Mouse (Mus musculus) thymus, postnatal 0 days (tissue): ENCODE measurements around the gene Gm21293. TPM values are rescaled to one million over a fixed set of nuclear protein-coding genes. Genes with fewer than 3 reads are reported as not detected.
"Not testable (repeated sequence)": the region's sequence is repeated elsewhere in the genome, so short reads cannot be mapped to it uniquely, and the experiment has no call there.

Experiments used
- DNase-seq: peaks from one replicate; pipeline ENCODE4 v3.0.0-alpha.2; 2015; ENCODE audit warnings: low spot score
- polyA plus RNA-seq: library from polyadenylated mRNA; unstranded; fragments of >200 nt; fragmentation: Nextera tagmentation; extraction: Ambion mirVana; gene quantifications from 2 replicates; pipeline ENCODE4 v1.2.1, GENCODE M21; 2015

Gene Gm21293
- polyA plus RNA-seq = not detected in 2 replicates

DNA sequence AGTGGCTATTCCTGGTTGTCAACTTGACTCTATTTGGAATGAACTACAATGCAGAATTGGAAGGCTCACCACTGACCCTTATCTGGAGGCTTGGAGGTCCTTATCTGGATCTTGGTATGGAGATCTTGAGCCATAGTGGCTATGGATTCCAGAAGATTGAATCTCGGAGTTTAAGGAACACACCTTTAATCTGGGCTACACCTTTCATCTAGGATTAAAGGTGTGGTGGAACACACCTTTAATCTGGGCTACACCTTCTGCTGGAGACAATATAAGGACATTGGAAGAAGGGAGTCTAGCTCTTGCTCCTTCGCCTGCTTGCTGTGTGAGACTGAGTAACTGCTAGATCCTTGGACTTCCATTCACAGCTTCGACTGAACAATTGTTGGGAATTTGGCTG is at the start of gene Gm21293:
Gm21293 (plus strand) TSS at position 301 of the 400 bp plus-strand sequence.
- DNase-seq = not testable (repeated sequence)

- DNase-seq = no peak
Measured at GRCm38 (mm10) chr10:104110044-104110443, 32.7 kb upstream of the Gm21293 start.

DNA sequence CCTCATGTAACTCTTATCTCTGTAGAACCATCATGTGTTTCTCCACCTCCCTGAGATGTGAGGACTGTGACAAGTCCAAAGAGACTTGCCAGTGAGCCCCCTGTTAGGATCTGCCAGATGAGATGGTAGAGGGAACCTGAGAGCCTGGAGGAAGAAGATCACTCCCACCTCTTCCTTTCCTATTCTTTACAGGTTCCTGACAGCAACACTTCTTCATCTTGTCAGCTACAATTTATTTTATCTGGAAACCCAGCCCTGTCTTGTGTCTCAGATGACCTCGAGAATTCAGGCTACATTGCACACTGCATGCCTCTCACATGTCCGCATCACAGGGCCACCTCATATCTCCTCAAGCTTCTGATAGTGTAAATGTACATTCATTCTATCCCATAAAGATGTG is 24.5 kb upstream of the Gm21293 start:
- no peak for DNase-seq

DNA sequence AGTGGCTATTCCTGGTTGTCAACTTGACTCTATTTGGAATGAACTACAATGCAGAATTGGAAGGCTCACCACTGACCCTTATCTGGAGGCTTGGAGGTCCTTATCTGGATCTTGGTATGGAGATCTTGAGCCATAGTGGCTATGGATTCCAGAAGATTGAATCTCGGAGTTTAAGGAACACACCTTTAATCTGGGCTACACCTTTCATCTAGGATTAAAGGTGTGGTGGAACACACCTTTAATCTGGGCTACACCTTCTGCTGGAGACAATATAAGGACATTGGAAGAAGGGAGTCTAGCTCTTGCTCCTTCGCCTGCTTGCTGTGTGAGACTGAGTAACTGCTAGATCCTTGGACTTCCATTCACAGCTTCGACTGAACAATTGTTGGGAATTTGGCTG is 8.4 kb downstream of the Gm21293 start, which contains the start of gene Gm6763:
Gm6763 (plus strand) TSS at position 301 of the 400 bp plus-strand sequence.
- not testable (repeated sequence) for DNase-seq

DNA sequence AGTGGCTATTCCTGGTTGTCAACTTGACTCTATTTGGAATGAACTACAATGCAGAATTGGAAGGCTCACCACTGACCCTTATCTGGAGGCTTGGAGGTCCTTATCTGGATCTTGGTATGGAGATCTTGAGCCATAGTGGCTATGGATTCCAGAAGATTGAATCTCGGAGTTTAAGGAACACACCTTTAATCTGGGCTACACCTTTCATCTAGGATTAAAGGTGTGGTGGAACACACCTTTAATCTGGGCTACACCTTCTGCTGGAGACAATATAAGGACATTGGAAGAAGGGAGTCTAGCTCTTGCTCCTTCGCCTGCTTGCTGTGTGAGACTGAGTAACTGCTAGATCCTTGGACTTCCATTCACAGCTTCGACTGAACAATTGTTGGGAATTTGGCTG is 16.9 kb downstream of the Gm21293 start, which contains the start of gene Gm8764:
Gm8764 (plus strand) TSS at position 301 of the 400 bp plus-strand sequence.
- DNase-seq = not testable (repeated sequence)

DNA sequence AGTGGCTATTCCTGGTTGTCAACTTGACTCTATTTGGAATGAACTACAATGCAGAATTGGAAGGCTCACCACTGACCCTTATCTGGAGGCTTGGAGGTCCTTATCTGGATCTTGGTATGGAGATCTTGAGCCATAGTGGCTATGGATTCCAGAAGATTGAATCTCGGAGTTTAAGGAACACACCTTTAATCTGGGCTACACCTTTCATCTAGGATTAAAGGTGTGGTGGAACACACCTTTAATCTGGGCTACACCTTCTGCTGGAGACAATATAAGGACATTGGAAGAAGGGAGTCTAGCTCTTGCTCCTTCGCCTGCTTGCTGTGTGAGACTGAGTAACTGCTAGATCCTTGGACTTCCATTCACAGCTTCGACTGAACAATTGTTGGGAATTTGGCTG is 25.4 kb downstream of the Gm21293 start, which contains the start of gene Gm21304:
Gm21304 (plus strand) TSS at position 301 of the 400 bp plus-strand sequence.
- DNase-seq = not testable (repeated sequence)

DNA sequence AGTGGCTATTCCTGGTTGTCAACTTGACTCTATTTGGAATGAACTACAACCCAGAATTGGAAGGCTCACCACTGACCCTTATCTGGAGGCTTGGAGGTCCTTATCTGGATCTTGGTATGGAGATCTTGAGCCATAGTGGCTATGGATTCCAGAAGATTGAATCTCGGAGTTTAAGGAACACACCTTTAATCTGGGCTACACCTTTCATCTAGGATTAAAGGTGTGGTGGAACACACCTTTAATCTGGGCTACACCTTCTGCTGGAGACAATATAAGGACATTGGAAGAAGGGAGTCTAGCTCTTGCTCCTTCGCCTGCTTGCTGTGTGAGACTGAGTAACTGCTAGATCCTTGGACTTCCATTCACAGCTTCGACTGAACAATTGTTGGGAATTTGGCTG is 33.9 kb downstream of the Gm21293 start, which contains the start of gene Gm21312:
Gm21312 (plus strand) TSS at position 301 of the 400 bp plus-strand sequence.
- DNase-seq = not testable (repeated sequence)

DNA sequence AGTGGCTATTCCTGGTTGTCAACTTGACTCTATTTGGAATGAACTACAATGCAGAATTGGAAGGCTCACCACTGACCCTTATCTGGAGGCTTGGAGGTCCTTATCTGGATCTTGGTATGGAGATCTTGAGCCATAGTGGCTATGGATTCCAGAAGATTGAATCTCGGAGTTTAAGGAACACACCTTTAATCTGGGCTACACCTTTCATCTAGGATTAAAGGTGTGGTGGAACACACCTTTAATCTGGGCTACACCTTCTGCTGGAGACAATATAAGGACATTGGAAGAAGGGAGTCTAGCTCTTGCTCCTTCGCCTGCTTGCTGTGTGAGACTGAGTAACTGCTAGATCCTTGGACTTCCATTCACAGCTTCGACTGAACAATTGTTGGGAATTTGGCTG is 42.4 kb downstream of the Gm21293 start, which contains the start of gene Gm20765:
Gm20765 (plus strand) TSS at position 301 of the 400 bp plus-strand sequence.
- not testable (repeated sequence) for DNase-seq

DNA sequence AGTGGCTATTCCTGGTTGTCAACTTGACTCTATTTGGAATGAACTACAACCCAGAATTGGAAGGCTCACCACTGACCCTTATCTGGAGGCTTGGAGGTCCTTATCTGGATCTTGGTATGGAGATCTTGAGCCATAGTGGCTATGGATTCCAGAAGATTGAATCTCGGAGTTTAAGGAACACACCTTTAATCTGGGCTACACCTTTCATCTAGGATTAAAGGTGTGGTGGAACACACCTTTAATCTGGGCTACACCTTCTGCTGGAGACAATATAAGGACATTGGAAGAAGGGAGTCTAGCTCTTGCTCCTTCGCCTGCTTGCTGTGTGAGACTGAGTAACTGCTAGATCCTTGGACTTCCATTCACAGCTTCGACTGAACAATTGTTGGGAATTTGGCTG is 51.0 kb downstream of the Gm21293 start, which contains the start of gene Gm4340:
Gm4340 (plus strand) TSS at position 301 of the 400 bp plus-strand sequence.
- DNase-seq = not testable (repeated sequence)

Other genes starting within 250 kb of the Gm21293 start
- gene Gm6763, start 8.5 kb downstream of the Gm21293 start, polyA plus RNA-seq = not detected in 2 replicates
- gene Gm8764, start 17.0 kb downstream of the Gm21293 start, polyA plus RNA-seq = not detected in 2 replicates
- gene Gm21304, start 25.5 kb downstream of the Gm21293 start, polyA plus RNA-seq = not detected in 2 replicates
- gene Gm21312, start 34.0 kb downstream of the Gm21293 start, polyA plus RNA-seq = not detected in 2 replicates
- gene Gm20765, start 42.5 kb downstream of the Gm21293 start, polyA plus RNA-seq = not detected in 2 replicates
- gene Gm4340, start 51.1 kb downstream of the Gm21293 start, polyA plus RNA-seq = not detected in 2 replicates